Mouse (Mus musculus): ENCODE data around the gene Tiam1. TPM values are rescaled to one million over a fixed set of nuclear protein-coding genes. Genes with fewer than 3 reads are reported as not detected.

Gene Tiam1
- polyA plus RNA-seq, 1 experiment from 2014 or later: 15.7 TPM

DNA sequence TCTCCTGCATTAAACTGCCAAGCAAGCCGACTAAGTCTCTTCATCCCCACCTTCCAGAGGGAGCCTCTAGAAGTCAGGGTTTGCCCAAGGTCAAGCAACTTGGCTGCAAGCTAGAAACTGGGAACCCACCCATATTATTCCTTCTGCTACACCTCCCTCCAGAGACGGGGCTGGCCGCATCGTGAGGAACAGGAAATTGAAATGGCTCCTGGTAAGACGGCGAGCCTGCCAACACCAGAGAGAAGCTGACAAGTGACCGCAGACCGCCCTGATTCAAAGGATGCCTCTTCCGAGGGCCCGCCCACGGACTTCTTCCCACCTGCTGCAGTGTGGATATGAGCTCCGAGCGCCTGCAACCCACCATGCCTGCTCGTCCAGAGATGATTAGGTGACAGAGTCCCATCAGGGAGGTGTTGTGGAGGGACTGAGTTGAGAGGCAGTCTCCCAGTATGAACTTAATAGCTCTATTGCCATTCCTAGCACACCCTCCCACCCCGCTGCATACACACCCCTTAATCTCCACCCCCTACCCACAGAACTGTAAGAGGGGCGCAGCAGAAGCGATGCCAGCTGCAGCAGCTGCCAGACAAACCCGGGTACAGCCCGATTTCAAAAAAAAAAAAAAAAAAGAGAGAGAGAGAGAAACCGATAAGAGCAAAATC is 246.6 kb downstream of the Tiam1 start:
- no peaks in the 10 kb centered on the region for H3K27me3 ChIP-seq (replicated peaks)

DNA sequence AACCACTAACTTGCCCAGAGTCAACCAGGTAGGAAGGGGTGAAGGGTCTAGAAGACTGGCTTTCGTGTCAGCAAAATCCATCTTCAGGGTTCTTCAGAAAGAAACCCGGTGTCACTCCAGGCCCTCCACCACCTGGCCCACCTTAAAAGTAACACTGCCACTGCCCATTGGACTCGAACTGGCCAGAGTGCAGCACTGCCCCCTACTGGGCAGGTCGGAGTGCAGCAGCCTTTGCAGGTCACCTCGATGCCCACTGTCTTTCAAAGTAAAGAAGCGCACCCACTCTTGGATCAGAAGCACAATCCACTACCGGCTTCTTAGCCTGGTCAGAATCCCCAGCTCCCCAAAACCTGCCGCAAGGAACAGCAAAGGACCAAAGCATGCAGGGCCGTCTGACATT is 247.2 kb downstream of the Tiam1 start:
- 79% methylated on average over 9 of the region's 9 CpGs for WGBS

More for the DNA sequence above, 246.6 kb downstream of the Tiam1 start:
- no peak for ATAC-seq (ENCODE audit: low FRiP score, low read depth)
- Histone ChIP-seq H3K9me3 (0 out of 2 replicates have a peak, but pooled peaks cover 3% of the 10 kb centered on the region), H3K4me3 (no peak overlapping the region), H3K9ac (no peak overlapping the region), H3K27ac (no peak overlapping the region), H3K36me3 (peaks cover 4% of the 10 kb centered on the region; the same call in 1 of the 2 replicates), H3K4me2 (replicated peaks) (no peak overlapping the region), H3K4me1 (peaks cover 14% of the 10 kb centered on the region)
- WGBS: 85% methylated on average over 20 of the region's 20 CpGs

DNA sequence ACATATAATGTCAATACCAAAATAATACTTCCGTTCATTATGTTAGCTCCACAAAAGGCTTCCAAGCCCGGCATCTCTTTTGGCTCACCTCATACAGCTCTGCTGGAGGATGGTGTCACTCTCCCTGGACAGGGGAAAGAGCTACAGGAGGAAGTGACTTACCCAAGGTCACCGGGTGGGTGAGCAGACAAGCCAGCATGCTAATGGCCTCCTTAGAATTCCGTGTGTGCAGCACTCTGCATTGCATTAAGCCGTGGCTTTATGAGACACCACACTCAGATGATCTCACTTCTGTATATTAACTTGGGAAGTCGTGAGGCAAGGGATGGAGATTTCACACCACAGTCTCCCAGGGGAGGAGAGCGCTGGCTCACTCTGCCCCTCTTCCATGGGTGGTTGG is 248.3 kb downstream of the Tiam1 start:
- Histone ChIP-seq H3K9ac (no peak overlapping the region), H3K4me3 (no peak overlapping the region), H3K4me1 (peaks cover 10% of the 10 kb centered on the region), H3K27me3 (replicated peaks) (no peaks in the 10 kb centered on the region), H3K36me3 (peaks cover 4% of the 10 kb centered on the region; the same call in 1 of the 2 replicates), H3K4me2 (replicated peaks) (no peak overlapping the region), H3K27ac (no peak overlapping the region), H3K9me3 (0 out of 2 replicates have a peak, but pooled peaks cover 3% of the 10 kb centered on the region)
- 84% methylated on average over 7 of the region's 7 CpGs for WGBS
- 0 out of 2 replicates have a peak, but pooled peaks have one; percentile 3 for ATAC-seq (ENCODE audit: low FRiP score, low read depth)

More for the DNA sequence above, 247.2 kb downstream of the Tiam1 start:
- H3K4me1 ChIP-seq: peaks cover 14% of the 10 kb centered on the region
- ATAC-seq (ENCODE audit: low FRiP score, low read depth): no peak
- no peak overlapping the region for H3K9ac ChIP-seq
- H3K36me3 ChIP-seq: peaks cover 4% of the 10 kb centered on the region; the same call in 1 of the 2 replicates
- 0 out of 2 replicates have a peak, but pooled peaks cover 3% of the 10 kb centered on the region for H3K9me3 ChIP-seq
- H3K27ac ChIP-seq: no peak overlapping the region
- no peak overlapping the region for H3K4me3 ChIP-seq
- H3K4me2 ChIP-seq (replicated peaks): no peak overlapping the region
- H3K27me3 ChIP-seq (replicated peaks): no peaks in the 10 kb centered on the region

DNA sequence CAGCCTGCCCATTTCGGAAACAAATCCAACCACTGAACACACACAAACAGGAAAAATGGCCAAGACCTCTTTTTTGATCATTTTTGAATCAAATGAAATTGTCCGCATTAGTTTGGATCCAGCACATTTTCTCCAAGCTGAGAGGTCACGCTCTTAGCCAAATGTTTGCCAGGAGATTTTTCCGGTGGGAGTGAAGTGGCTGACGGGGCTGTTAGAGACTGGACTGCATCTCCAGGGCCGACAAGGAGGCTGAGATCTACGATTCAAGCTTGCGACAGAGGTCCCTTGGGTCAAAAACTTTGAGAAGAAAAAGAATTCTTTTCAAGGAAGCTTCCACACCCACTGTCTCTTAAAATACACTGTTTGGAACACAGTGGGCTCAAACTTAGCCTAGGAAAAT is 248.8 kb downstream of the Tiam1 start:
- no peak overlapping the region for H3K4me2 ChIP-seq (replicated peaks)
- peaks cover 7% of the 10 kb centered on the region; the same call in 1 of the 2 replicates for H3K4me1 ChIP-seq
- H3K27me3 ChIP-seq (replicated peaks): no peaks in the 10 kb centered on the region
- H3K36me3 ChIP-seq: peaks cover 4% of the 10 kb centered on the region; the same call in 1 of the 2 replicates
- H3K27ac ChIP-seq: no peak overlapping the region
- WGBS: 76% methylated on average over 8 of the region's 8 CpGs
- H3K9ac ChIP-seq: no peak overlapping the region
- no peak overlapping the region for H3K4me3 ChIP-seq
- no peak for ATAC-seq (ENCODE audit: low FRiP score, low read depth)
- 0 out of 2 replicates have a peak, but pooled peaks cover 3% of the 10 kb centered on the region for H3K9me3 ChIP-seq

DNA sequence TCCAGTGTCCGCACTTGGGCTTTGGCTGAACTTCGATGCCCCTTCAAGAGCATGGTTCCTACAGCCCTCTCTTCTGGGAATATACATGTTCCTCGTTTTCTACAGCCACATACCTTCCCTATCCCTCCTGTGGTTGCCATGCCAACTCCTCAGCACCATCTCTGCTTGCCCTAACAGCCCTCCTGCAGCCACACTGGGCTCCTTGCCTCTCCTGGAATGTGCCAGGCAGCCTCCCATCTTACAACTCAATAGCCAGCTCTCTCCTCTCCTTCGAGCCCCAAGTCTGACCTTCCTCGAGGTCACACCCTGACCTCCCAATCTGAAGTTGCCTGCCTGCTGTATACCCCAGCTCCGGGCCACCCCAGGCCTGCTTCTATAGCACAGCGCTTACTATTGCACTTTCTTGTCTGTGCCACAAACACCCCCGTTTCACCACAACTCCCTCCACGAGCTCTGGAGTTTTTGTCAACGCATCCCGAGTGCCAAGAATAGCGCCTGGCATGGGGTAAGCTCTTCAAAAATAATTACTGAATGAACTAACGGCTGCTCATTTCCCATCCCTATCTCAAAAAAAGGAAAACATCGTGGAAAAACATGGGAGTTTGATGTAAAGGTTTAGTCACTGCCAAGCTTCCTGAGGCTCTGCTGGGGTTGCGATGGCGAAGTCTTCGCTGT is 252.9 kb downstream of the Tiam1 start:
- no peaks in the 10 kb centered on the region for H3K36me3 ChIP-seq
- WGBS: 76% methylated on average over 17 of the region's 17 CpGs
- ATAC-seq (ENCODE audit: low FRiP score, low read depth): no peak
- no peak overlapping the region for H3K4me3 ChIP-seq
- H3K9me3 ChIP-seq: peaks cover 10% of the 10 kb centered on the region; the same call in 1 of the 2 replicates
- no peak overlapping the region for H3K4me2 ChIP-seq (replicated peaks)
- no peak overlapping the region for H3K27ac ChIP-seq
- H3K27me3 ChIP-seq (replicated peaks): no peaks in the 10 kb centered on the region
- H3K4me1 ChIP-seq: peaks cover 7% of the 10 kb centered on the region; the same call in 1 of the 2 replicates
- no peak overlapping the region for H3K9ac ChIP-seq

DNA sequence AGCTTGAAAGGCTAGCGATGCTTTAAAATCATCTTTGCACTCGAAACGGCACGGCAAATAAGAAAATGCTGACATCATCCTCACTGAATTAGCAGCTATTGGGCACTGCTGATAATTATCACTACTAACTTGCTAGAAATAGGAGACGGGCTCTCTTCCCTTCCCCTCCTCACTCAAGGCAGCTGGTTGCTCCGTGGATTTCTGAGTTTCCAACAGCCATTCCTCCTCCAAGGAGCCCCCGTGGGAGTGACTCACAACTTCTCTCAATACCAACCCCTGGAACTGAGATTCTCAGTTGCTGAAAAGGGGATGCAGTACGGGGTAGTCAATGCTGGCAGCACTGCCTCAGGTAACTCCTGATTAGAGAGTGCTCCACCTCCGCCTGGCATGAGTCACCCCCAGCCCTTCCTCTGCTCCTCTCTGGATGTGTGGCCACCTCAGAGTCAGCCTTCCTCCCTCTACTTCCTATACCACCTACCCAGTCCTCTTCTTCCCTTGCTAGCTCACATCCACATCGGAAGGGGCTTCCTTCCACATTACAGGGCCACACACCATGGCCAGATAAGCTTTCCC is 253.6 kb downstream of the Tiam1 start:
- ATAC-seq (ENCODE audit: low FRiP score, low read depth): no peak
- Histone ChIP-seq H3K4me2 (replicated peaks) (no peak overlapping the region), H3K27ac (no peak overlapping the region), H3K4me3 (no peak overlapping the region), H3K4me1 (peaks cover 7% of the 10 kb centered on the region; the same call in 1 of the 2 replicates), H3K27me3 (replicated peaks) (no peaks in the 10 kb centered on the region), H3K9ac (no peak overlapping the region), H3K36me3 (no peaks in the 10 kb centered on the region), H3K9me3 (peaks cover 10% of the 10 kb centered on the region; the same call in 1 of the 2 replicates)
- 81% methylated on average over 10 of the region's 10 CpGs for WGBS

DNA sequence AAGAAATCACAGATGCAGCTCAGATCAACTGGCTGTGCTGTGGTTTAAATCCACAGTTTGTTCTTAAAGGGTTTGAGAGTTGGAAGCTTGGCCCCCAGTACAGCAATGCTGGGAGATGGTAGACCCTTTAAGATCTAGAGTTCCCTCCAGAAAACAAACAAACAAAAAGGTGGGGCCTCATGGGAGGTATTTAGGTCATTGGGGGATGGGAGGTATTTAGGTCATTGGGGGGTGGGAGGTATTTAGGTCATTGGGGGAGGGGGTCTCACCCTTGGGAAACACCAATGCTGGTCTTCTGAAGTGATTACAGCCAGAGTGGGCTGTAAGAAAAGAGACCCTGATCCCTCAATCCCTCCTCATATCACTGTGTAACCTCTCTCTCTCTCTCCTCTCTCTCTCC is 257.0 kb downstream of the Tiam1 start:
- Histone ChIP-seq H3K4me3 (no peak overlapping the region), H3K27me3 (replicated peaks) (no peaks in the 10 kb centered on the region), H3K9me3 (peaks cover 7% of the 10 kb centered on the region; the same call in 1 of the 2 replicates), H3K27ac (no peak overlapping the region), H3K36me3 (peaks cover 6% of the 10 kb centered on the region; the same call in 1 of the 2 replicates), H3K4me1 (peaks cover 7% of the 10 kb centered on the region; the same call in 1 of the 2 replicates), H3K9ac (no peak overlapping the region), H3K4me2 (replicated peaks) (no peak overlapping the region)
- no peak for ATAC-seq (ENCODE audit: low FRiP score, low read depth)

DNA sequence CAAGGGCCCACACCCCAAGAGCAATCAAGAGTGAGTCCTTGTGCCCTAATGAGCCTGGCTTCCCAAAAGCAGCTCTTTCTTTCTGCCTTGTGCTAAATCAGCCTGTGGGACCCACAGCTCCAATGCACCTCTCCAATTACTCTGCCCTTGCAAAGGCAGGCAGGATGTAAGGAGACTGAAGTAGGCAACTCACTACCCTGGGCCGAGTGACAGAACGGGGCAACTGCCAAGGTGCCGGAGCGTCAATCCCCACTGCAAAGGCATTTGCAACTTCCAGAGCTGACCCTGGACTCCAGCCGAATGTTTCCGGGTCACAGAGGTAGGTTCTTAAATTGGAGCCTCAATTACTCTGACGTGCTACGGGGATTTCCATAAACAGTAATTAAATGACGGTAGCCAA is 257.9 kb downstream of the Tiam1 start:
- no peak overlapping the region for H3K4me2 ChIP-seq (replicated peaks)
- H3K36me3 ChIP-seq: peaks cover 6% of the 10 kb centered on the region; the same call in 1 of the 2 replicates
- 80% methylated on average over 9 of the region's 9 CpGs for WGBS
- ATAC-seq (ENCODE audit: low FRiP score, low read depth): no peak
- no peak overlapping the region for H3K9ac ChIP-seq
- H3K27me3 ChIP-seq (replicated peaks): no peaks in the 10 kb centered on the region
- H3K4me1 ChIP-seq: peaks cover 5% of the 10 kb centered on the region; the same call in 1 of the 2 replicates
- peaks cover 7% of the 10 kb centered on the region; the same call in 1 of the 2 replicates for H3K9me3 ChIP-seq
- H3K4me3 ChIP-seq: no peak overlapping the region
- no peak overlapping the region for H3K27ac ChIP-seq

DNA sequence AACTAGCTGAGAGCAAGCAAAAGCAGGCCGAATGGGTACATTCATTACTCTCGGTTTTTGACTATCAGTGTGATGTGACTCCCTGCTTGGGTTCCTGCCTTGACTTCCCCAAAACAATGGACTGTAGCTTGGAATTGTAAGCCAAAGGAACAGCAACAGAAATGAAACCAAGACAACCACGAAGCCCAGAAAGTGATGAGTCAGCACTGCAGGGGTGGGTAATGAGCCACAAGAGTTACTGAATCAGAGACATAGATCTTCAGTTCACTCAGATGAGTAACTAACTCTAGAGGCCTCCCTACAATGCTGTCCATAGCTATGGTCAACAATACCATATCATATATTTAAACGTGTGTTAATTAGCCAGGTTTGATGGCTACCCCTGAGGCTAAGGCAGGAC is 259.7 kb downstream of the Tiam1 start:
- Histone ChIP-seq H3K4me3 (no peak overlapping the region), H3K27ac (no peak overlapping the region), H3K4me1 (no peaks in the 10 kb centered on the region), H3K9ac (no peak overlapping the region), H3K27me3 (replicated peaks) (no peaks in the 10 kb centered on the region), H3K4me2 (replicated peaks) (no peak overlapping the region), H3K36me3 (peaks cover 6% of the 10 kb centered on the region; the same call in 1 of the 2 replicates), H3K9me3 (peaks cover 7% of the 10 kb centered on the region; the same call in 1 of the 2 replicates)
- no peak for ATAC-seq (ENCODE audit: low FRiP score, low read depth)
- 93% methylated on average over 4 of the region's 4 CpGs for WGBS

DNA sequence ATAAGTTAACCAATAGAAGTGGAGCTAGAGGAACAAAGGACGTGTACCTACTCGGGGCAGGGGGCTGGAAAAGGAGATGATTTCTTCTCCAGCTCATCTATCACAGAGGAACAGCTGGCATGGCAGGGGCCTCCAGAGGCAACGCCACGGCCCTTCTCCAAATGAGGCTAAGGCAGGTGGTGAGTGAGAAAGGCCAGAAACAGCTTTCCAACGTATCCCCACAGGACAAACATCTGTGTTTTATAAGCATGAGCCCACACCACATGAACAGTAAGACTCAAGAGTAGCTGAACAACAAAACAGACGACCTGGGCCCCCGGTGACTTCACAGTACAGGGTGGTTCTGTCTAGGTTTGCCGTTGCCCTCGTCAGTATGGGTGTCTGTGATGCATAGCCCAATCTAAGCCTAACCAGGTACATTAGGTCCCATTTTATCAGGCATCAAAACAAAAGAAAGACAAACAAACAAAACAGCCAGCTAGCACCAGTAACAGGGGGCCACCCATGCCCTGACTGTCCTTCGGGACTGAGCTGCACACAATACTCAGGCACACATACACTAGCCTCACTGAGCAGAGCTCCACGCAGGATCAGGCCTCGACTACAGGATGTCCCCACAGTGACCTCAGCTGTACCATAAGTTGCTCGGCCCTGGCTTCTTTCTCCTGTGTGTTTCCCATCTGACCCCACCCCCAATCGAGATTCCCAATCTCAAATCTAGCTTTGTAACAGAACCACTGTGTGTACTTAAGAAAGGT is 260.9 kb downstream of the Tiam1 start:
- peaks cover 6% of the 10 kb centered on the region; the same call in 1 of the 2 replicates for H3K36me3 ChIP-seq
- no peaks in the 10 kb centered on the region for H3K27me3 ChIP-seq (replicated peaks)
- 74% methylated on average over 14 of the region's 14 CpGs for WGBS
- H3K4me2 ChIP-seq (replicated peaks): no peak overlapping the region
- no peaks in the 10 kb centered on the region for H3K4me1 ChIP-seq
- no peak overlapping the region for H3K27ac ChIP-seq
- no peak overlapping the region for H3K9ac ChIP-seq
- ATAC-seq (ENCODE audit: low FRiP score, low read depth): no peak
- H3K9me3 ChIP-seq: peaks cover 4% of the 10 kb centered on the region; the same call in 1 of the 2 replicates
- H3K4me3 ChIP-seq: no peak overlapping the region

DNA sequence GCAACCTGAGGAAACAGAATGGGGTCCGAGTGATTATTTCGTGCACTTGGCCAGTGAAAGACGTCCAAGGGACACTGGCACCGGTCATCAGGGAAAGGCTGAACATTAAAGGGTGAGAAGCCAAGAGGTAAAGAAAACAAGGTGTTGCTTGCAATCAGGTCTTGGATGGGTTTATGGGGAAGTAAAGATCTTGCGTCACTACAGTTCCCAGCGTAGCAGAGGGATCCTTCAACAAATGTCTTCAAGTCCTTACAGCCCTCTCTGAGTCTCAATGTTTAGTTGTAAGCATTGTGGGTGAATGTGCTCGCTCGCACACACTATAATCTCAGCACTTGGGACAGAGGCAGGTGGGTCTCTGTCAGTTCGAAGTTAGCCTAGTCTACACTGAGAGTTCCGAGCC is 266.4 kb downstream of the Tiam1 start:
- 96% methylated on average over 10 of the region's 10 CpGs for WGBS
- no peak overlapping the region for H3K27ac ChIP-seq
- 0 out of 2 replicates have a peak, but pooled peaks cover 3% of the 10 kb centered on the region for H3K36me3 ChIP-seq
- ATAC-seq (ENCODE audit: low FRiP score, low read depth): no peak
- no peak overlapping the region for H3K9ac ChIP-seq
- no peak overlapping the region for H3K4me3 ChIP-seq
- peaks cover 20% of the 10 kb centered on the region; the same call in 1 of the 2 replicates for H3K4me1 ChIP-seq
- H3K4me2 ChIP-seq (replicated peaks): no peak overlapping the region
- H3K9me3 ChIP-seq: no peaks in the 10 kb centered on the region
- H3K27me3 ChIP-seq (replicated peaks): no peaks in the 10 kb centered on the region

Data from neural tube, embryonic 12.5 days (tissue).